Mouse (Mus musculus): ENCODE results near the gene Dpm2. TPM values are rescaled to one million over a fixed set of nuclear protein-coding genes. Genes with fewer than 3 reads are reported as not detected.

The Dpm2 gene
- polyA plus RNA-seq, 1 experiment from 2014 or later: 116 TPM

- Histone ChIP-seq H3K4me2 (no peak overlapping the region), H3K4me3 (no peak overlapping the region), H3K36me3 (peaks cover 33% of the 10 kb centered on the region), H3K4me1 (peaks cover 23% of the 10 kb centered on the region), H3K27me3 (no peaks in the 10 kb centered on the region), H3K9ac (no peak overlapping the region; the same call in 1 of the 2 replicates), H3K27ac (no peak overlapping the region), H3K9me3 (no peaks in the 10 kb centered on the region)
- 87% methylated on average over 11 of the region's 11 CpGs for WGBS
- ATAC-seq (ENCODE audit: insufficient number of reproducible peaks, insufficient read depth, low FRiP score, low TSS enrichment, low read depth): no peak
These were observed 1.5 kb downstream of the Dpm2 start for GRCm38 (mm10) chr2:32572196-32572595.

GRCm38 (mm10) chr2:32574497-32574896 is 3.8 kb downstream of the Dpm2 start, which contains the start of gene Pip5kl1:
TSS of gene Pip5kl1 (plus strand) at chr2:32574797.
- Histone ChIP-seq H3K4me2 (peak within 1 kb of the TSS; percentile 97), H3K27ac (no peak within 1 kb of the TSS), H3K9me3 (no peaks in the 10 kb centered on the region), H3K4me3 (peak within 1 kb of the TSS; percentile 55), H3K9ac (peak within 1 kb of the TSS; percentile 68), H3K27me3 (peaks cover 21% of the 10 kb centered on the region), H3K36me3 (peaks cover 13% of the 10 kb centered on the region; the same call in 1 of the 2 replicates), H3K4me1 (peaks cover 28% of the 10 kb centered on the region)
- WGBS: 80% methylated on average over 6 of the region's 6 CpGs
- no peak for ATAC-seq (ENCODE audit: insufficient number of reproducible peaks, insufficient read depth, low FRiP score, low TSS enrichment, low read depth)

GRCm38 (mm10) chr2:32574901-32575585 is 4.4 kb downstream of the Dpm2 start:
- H3K9ac ChIP-seq: peak overlapping the region; percentile 68
- ATAC-seq (ENCODE audit: insufficient number of reproducible peaks, insufficient read depth, low FRiP score, low TSS enrichment, low read depth): no peak
- peak overlapping the region; percentile 55 for H3K4me3 ChIP-seq
- peaks cover 26% of the 10 kb centered on the region for H3K27me3 ChIP-seq
- no peak overlapping the region for H3K27ac ChIP-seq
- under 1% methylated on average over 26 of the region's 26 CpGs for WGBS
- peak overlapping the region; percentile 97 for H3K4me2 ChIP-seq
- peaks cover 13% of the 10 kb centered on the region; the same call in 1 of the 2 replicates for H3K36me3 ChIP-seq
- H3K4me1 ChIP-seq: peaks cover 28% of the 10 kb centered on the region
- no peaks in the 10 kb centered on the region for H3K9me3 ChIP-seq

- no peak within 1 kb of the TSS for H3K27ac ChIP-seq
- peaks cover 31% of the 10 kb centered on the region for H3K27me3 ChIP-seq
- H3K9ac ChIP-seq: peak within 1 kb of the TSS; percentile 68
These were observed 5.0 kb downstream of the Dpm2 start, which contains the start of gene 9430097D07Rik for GRCm38 (mm10) chr2:32575586-32576160. TSS of gene 9430097D07Rik (minus strand) at chr2:32575684.

GRCm38 (mm10) chr2:32576532-32576931 is 5.9 kb downstream of the Dpm2 start:
- peaks cover 31% of the 10 kb centered on the region for H3K27me3 ChIP-seq
- no peak overlapping the region for H3K4me3 ChIP-seq
- WGBS: 88% methylated on average over 9 of the region's 9 CpGs
- ATAC-seq (ENCODE audit: insufficient number of reproducible peaks, insufficient read depth, low FRiP score, low TSS enrichment, low read depth): no peak
- no peak overlapping the region for H3K9ac ChIP-seq
- H3K4me2 ChIP-seq: no peak overlapping the region
- no peak overlapping the region for H3K27ac ChIP-seq
- no peaks in the 10 kb centered on the region for H3K9me3 ChIP-seq
- H3K36me3 ChIP-seq: peaks cover 13% of the 10 kb centered on the region; the same call in 1 of the 2 replicates
- H3K4me1 ChIP-seq: peaks cover 23% of the 10 kb centered on the region

More at GRCm38 (mm10) chr2:32575586-32576160, 5.0 kb downstream of the Dpm2 start, which contains the start of gene 9430097D07Rik:
- 4% methylated on average over 28 of the region's 28 CpGs for WGBS
- 0 out of 2 replicates have a peak, but pooled peaks have one; percentile 40 for ATAC-seq (ENCODE audit: insufficient number of reproducible peaks, insufficient read depth, low FRiP score, low TSS enrichment, low read depth)
- Histone ChIP-seq H3K9me3 (no peaks in the 10 kb centered on the region), H3K4me1 (peaks cover 28% of the 10 kb centered on the region), H3K4me2 (peak within 1 kb of the TSS; percentile 97), H3K36me3 (peaks cover 13% of the 10 kb centered on the region; the same call in 1 of the 2 replicates), H3K4me3 (peak within 1 kb of the TSS; percentile 55)

GRCm38 (mm10) chr2:32578146-32579046 is 7.7 kb downstream of the Dpm2 start:
- H3K9ac ChIP-seq: no peak overlapping the region
- peaks cover 1% of the 10 kb centered on the region; the same call in 1 of the 2 replicates for H3K36me3 ChIP-seq
- H3K4me1 ChIP-seq: peaks cover 25% of the 10 kb centered on the region
- H3K27ac ChIP-seq: no peak overlapping the region
- no peak overlapping the region for H3K4me3 ChIP-seq
- H3K27me3 ChIP-seq: peaks cover 38% of the 10 kb centered on the region
- 32% methylated on average over 25 of the region's 30 CpGs for WGBS
- no peaks in the 10 kb centered on the region for H3K9me3 ChIP-seq
- H3K4me2 ChIP-seq: no peak overlapping the region
- ATAC-seq (ENCODE audit: insufficient number of reproducible peaks, insufficient read depth, low FRiP score, low TSS enrichment, low read depth): no peak

- Histone ChIP-seq H3K27ac (no peak overlapping the region), H3K9ac (no peak overlapping the region), H3K4me2 (peak overlapping the region; percentile 43), H3K9me3 (no peaks in the 10 kb centered on the region), H3K4me3 (peak overlapping the region; percentile 31), H3K36me3 (no peaks in the 10 kb centered on the region), H3K4me1 (peaks cover 15% of the 10 kb centered on the region; the same call in 1 of the 2 replicates), H3K27me3 (peaks cover 38% of the 10 kb centered on the region)
- no peak for ATAC-seq (ENCODE audit: insufficient number of reproducible peaks, insufficient read depth, low FRiP score, low TSS enrichment, low read depth)
- 37% methylated on average over 19 of the region's 19 CpGs for WGBS
These were observed 10.9 kb downstream of the Dpm2 start for GRCm38 (mm10) chr2:32581450-32582095.

GRCm38 (mm10) chr2:32582830-32583799 is 12.5 kb downstream of the Dpm2 start:
- Histone ChIP-seq H3K27me3 (peaks cover 30% of the 10 kb centered on the region), H3K4me2 (peak overlapping the region; percentile 67), H3K4me1 (peaks cover 27% of the 10 kb centered on the region), H3K27ac (no peak overlapping the region), H3K36me3 (no peaks in the 10 kb centered on the region), H3K9me3 (no peaks in the 10 kb centered on the region), H3K9ac (peak overlapping the region; percentile 59), H3K4me3 (peak overlapping the region; percentile 36)
- 15% methylated on average over 37 of the region's 37 CpGs for WGBS
- peak; percentile 57; the same call in 1 of the 2 replicates for ATAC-seq (ENCODE audit: insufficient number of reproducible peaks, insufficient read depth, low FRiP score, low TSS enrichment, low read depth)

- Histone ChIP-seq H3K4me2 (no peak overlapping the region), H3K4me1 (peaks cover 37% of the 10 kb centered on the region), H3K4me3 (no peak overlapping the region), H3K36me3 (peaks cover 9% of the 10 kb centered on the region), H3K9ac (no peak overlapping the region), H3K27me3 (peaks cover 10% of the 10 kb centered on the region), H3K9me3 (no peaks in the 10 kb centered on the region), H3K27ac (no peak overlapping the region)
- ATAC-seq (ENCODE audit: insufficient number of reproducible peaks, insufficient read depth, low FRiP score, low TSS enrichment, low read depth): no peak
- WGBS: 86% methylated on average over 7 of the region's 7 CpGs
These were observed 14.6 kb downstream of the Dpm2 start for GRCm38 (mm10) chr2:32585149-32585714.
